Mouse (Mus musculus) stomach, postnatal 0 days (tissue): ENCODE measurements around the gene Myo3b. TPM values are rescaled to one million over a fixed set of nuclear protein-coding genes. Genes with fewer than 3 reads are reported as not detected.

Experiments
- ATAC-seq: fragments of 200-750 bp; cut with Nextera tagmentation; 2 replicates; pipeline ENCODE4 v1.8.0; 2017; ENCODE audit not compliant: low FRiP score, low TSS enrichment
- DNase-seq: peaks from one replicate; pipeline ENCODE4 v3.0.0-alpha.2; 2016; ENCODE audit warnings: low spot score
- H3K27ac ChIP-seq: fragments of 300-500 bp; sonication (generic); replicated peaks from 2 replicates; pipeline ENCODE4 v1.5.1; 2014; ENCODE audit warnings: mild to moderate bottlenecking, control low read depth
- H3K27me3 ChIP-seq: fragments of 300-500 bp; sonication (generic); 2 replicates; pipeline ENCODE4 v1.6.1; 2014; ENCODE audit warnings: low read length; ENCODE audit not compliant: control insufficient read depth, insufficient read depth
- H3K36me3 ChIP-seq: fragments of 300-500 bp; sonication (generic); 2 replicates; pipeline ENCODE4 v1.6.1; 2014; ENCODE audit warnings: low read length, mixed read lengths; ENCODE audit not compliant: control insufficient read depth, insufficient read depth
- H3K4me1 ChIP-seq: fragments of 300-500 bp; sonication (generic); replicated peaks from 2 replicates; pipeline ENCODE4 v1.6.1; 2014; ENCODE audit warnings: antibody characterized with exemption; ENCODE audit not compliant: control insufficient read depth, insufficient read depth
- H3K4me2 ChIP-seq: fragments of 300-500 bp; sonication (generic); replicated peaks from 2 replicates; pipeline ENCODE4 v1.6.1; 2014; ENCODE audit warnings: low read depth, mild to moderate bottlenecking, control low read depth, moderate library complexity
- H3K4me3 ChIP-seq: fragments of 300-500 bp; sonication (generic); 2 replicates; pipeline ENCODE4 v1.5.1; 2014; ENCODE audit warnings: low read depth, low read length, control low read depth
- H3K9ac ChIP-seq: fragments of 300-500 bp; sonication (generic); 2 replicates; pipeline ENCODE4 v1.6.1; 2014; ENCODE audit warnings: mild to moderate bottlenecking, low read length, control low read depth, mixed read lengths
- H3K9me3 ChIP-seq: fragments of 300-500 bp; sonication (generic); 2 replicates; pipeline ENCODE4 v1.6.1; 2016; ENCODE audit warnings: low read length; ENCODE audit not compliant: control insufficient read depth
- CTCF ChIP-seq: IDR thresholded peaks from 2 replicates; pipeline ENCODE4 v1.5.1; 2016; ENCODE audit warnings: antibody characterized with exemption, low read depth, mild to moderate bottlenecking, moderate library complexity
- EP300 ChIP-seq: optimal IDR thresholded peaks from 2 replicates; pipeline ENCODE3; 2016; ENCODE audit warnings: antibody characterized with exemption
- WGBS: fragments of 180-500 bp; shearing (Covaris S2); extraction: QIAGEN DNeasy Blood & Tissue Kit; methylation state at CpG from one replicate; pipeline ENCODE4 v1.1.7; 2014; 5-methylcytosine and 5-hydroxymethylcytosine counted together
- polyA plus RNA-seq: library from polyadenylated mRNA; unstranded; fragments of >200 nt; fragmentation: Nextera tagmentation; extraction: Ambion mirVana; gene quantifications from 2 replicates; pipeline ENCODE4 v1.2.1, GENCODE M21; 2015

Gene Myo3b
- polyA plus RNA-seq, 1 experiment from 2014 or later, result 0.21 TPM

DNA sequence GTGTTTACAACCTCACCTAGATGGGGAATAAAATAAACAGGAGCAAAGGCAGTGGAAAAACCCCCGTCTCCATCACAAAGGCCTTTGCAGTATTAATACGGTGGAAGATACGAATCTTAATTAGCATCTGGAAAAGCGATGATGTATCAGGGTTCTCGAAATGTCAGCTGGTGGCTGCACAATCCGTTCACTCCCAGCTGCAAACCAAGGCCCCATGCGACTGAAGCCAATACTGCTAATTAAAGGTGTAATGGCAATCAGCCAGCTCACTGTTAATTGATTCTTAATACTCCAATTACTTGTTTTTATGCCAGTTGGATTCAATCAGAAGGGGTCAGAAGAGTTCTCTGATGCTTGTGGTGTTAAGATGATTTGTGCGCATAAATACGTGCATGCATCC lies 14.9 kb downstream of the Myo3b start:
- Histone ChIP-seq H3K9ac (no peak overlapping the region), H3K4me3 (no peak overlapping the region), H3K9me3 (no peaks in the 10 kb centered on the region), H3K4me2 (no peak overlapping the region), H3K36me3 (no peaks in the 10 kb centered on the region), H3K27me3 (no peaks in the 10 kb centered on the region), H3K27ac (no peak overlapping the region), H3K4me1 (no peaks in the 10 kb centered on the region)
- DNase-seq, result no peak
- WGBS, result 82% methylated on average over 9 of the region's 9 CpGs
- TF ChIP-seq CTCF (no peak), EP300 (no peak)
- ATAC-seq, result no peak

DNA sequence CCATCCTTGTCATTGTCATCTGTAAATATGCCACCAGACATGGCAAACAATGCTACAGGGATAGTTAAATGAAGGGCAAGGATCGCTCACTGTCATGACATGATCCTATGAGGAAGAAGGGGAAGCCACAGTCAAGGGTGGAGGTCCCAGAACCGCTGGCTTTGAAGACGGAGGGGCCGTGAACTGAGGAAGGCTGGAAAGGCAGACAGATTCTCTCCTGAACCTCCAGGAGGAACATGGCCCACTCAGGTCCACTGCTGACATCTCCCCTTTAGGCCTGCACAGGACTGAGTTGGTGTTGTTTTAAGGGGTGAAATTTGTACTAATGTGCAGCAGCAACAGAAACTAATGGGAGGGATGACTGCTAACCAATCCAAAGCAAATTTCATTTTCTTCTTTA lies 19.3 kb downstream of the Myo3b start:
- H3K4me2 ChIP-seq, result no peak overlapping the region
- no peaks in the 10 kb centered on the region for H3K36me3 ChIP-seq
- WGBS, result 82% methylated on average over 4 of the region's 4 CpGs
- DNase-seq (no peak), ATAC-seq (no peak)
- H3K9me3 ChIP-seq, result no peaks in the 10 kb centered on the region
- no peak for TF ChIP-seq CTCF
- no peak for TF ChIP-seq EP300
- no peaks in the 10 kb centered on the region for H3K4me1 ChIP-seq
- H3K9ac ChIP-seq, result no peak overlapping the region
- no peak overlapping the region for H3K4me3 ChIP-seq
- no peak overlapping the region for H3K27ac ChIP-seq
- no peaks in the 10 kb centered on the region for H3K27me3 ChIP-seq

DNA sequence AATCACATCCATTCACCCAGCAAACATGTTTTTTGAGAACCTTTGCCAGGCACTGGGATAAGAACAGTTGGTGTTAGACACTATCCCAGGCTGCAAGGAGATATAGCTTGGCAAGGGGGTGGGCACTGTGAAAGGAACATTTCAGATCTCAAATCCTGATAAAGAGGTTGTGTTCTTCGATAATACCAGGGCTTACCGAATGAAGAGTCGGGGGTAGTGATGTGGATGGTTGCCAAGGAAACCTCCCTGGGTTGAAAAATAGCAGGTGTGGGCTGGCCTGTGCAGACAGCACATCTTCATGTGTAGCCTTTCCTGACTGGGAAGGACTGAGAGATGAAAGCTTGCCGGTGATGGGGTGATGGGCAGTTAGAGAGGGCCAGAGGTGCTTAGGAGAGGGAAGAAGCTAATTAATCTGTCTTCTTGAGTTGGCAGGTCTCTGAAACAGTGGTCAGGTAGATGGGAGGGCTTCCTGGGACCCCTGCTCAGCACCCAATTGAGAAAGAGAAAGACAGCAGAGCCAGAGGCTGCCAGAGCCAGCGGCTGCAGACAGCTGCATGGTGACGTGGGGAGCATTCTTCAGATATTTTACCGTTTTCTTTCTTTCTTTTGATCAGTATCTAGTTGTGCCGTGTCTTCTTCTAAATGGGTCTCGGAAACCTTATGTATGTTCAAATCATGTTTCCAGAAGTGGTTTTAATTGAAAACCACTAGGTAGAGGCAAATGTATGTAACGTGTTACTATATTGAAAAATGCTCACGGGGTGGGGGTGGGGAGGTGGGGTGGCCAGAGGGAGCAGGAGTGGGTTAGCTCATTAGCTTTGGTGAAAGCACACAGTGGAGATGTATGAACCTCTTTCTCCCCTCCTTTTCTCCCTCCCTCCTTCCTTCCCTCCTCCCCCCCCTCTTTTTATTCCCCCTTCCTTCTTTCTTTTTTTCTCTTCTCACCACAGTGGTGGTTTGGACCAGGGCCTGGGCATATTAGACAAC lies 21.7 kb downstream of the Myo3b start:
- Histone ChIP-seq H3K9me3 (no peaks in the 10 kb centered on the region), H3K27me3 (no peaks in the 10 kb centered on the region), H3K36me3 (no peaks in the 10 kb centered on the region), H3K4me2 (no peak overlapping the region), H3K4me3 (no peak overlapping the region), H3K9ac (no peak overlapping the region), H3K4me1 (no peaks in the 10 kb centered on the region), H3K27ac (no peak overlapping the region)
- no peak for ATAC-seq
- no peak for DNase-seq
- TF ChIP-seq EP300 (no peak), CTCF (no peak)
- WGBS, result 48% methylated on average over 11 of the region's 11 CpGs

- Histone ChIP-seq H3K4me2 (no peak overlapping the region), H3K4me1 (no peaks in the 10 kb centered on the region), H3K27ac (no peak overlapping the region), H3K9me3 (no peaks in the 10 kb centered on the region), H3K4me3 (no peak overlapping the region), H3K36me3 (no peaks in the 10 kb centered on the region), H3K9ac (no peak overlapping the region), H3K27me3 (no peaks in the 10 kb centered on the region)
- ATAC-seq, result no peak
- 91% methylated on average over 6 of the region's 6 CpGs for WGBS
- TF ChIP-seq CTCF (no peak), EP300 (no peak)
- no peak for DNase-seq
These were observed 26.2 kb downstream of the Myo3b start for GRCm38 (mm10) chr2:70065116-70065515.

DNA sequence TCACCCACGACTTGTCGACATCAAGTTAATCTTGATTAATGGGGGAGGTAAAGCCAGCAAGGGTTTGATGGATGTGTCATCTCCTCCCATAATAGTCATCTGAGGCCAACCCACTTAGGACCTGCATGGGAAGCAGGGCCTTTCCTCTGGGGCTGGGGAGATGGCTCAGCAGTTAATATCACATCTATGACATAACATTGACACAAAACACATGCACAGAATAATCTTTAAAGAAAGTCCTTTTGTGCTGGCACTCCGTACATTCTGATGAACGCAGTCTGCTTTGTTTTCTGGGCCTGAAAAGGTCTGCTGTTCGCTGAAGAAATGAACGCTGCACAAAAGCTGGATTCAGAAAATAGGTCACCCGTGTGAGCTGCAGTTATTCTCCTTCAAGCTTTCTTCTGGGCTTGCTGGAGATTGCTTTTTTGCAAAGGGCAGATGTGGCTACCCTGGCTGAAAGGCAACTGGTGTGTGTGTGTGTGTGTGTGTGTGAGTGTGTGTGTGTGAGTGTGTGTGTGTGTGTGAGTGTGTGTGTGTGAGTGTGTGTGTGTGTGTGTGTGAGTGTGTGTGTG lies 26.9 kb downstream of the Myo3b start:
- Histone ChIP-seq H3K27me3 (no peaks in the 10 kb centered on the region), H3K9ac (no peak overlapping the region), H3K4me1 (no peaks in the 10 kb centered on the region), H3K9me3 (no peaks in the 10 kb centered on the region), H3K4me3 (no peak overlapping the region), H3K27ac (no peak overlapping the region), H3K4me2 (no peak overlapping the region), H3K36me3 (no peaks in the 10 kb centered on the region)
- DNase-seq (no peak), ATAC-seq (no peak)
- TF ChIP-seq EP300 (no peak), CTCF (no peak)
- 52% methylated on average over 7 of the region's 7 CpGs for WGBS

DNA sequence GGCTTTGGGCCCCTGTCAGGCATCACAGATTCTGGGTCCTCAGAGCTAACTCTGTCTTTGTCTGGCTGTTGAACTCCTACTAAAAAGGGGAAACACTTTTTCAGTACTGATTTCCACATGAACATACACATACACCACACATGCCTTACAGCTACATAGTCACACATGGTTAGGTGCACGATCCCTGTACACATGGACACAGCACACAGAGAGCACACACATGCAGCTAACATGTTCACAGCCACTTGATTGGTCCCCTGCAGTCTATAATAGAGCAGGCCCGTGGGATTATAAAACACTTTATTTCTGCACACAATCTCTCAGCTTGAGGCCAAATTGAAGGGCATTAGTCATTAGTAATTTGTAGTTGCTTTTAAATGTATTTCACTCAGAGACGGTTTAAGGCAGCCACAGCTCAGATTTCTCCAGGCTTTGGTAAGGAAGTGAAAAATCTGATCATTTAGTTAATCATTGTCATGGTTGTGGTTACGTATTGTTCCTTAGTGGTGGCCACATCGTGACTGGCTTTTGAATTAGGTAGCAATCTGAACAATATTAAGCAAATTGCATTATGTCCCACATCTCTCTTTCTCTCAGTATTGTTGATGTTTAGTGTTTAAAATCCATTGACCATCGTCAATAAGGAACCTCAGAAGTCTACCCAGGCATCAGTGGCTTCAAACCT lies 27.6 kb downstream of the Myo3b start:
- DNase-seq, result no peak
- H3K9ac ChIP-seq, result no peak overlapping the region
- H3K27me3 ChIP-seq, result no peaks in the 10 kb centered on the region
- H3K36me3 ChIP-seq, result no peaks in the 10 kb centered on the region
- H3K4me1 ChIP-seq, result no peaks in the 10 kb centered on the region
- H3K4me3 ChIP-seq, result no peak overlapping the region
- ATAC-seq, result no peak
- H3K4me2 ChIP-seq, result no peak overlapping the region
- 55% methylated on average over 6 of the region's 6 CpGs for WGBS
- H3K27ac ChIP-seq, result no peak overlapping the region
- H3K9me3 ChIP-seq, result no peaks in the 10 kb centered on the region
- no peak for TF ChIP-seq EP300
- no peak for TF ChIP-seq CTCF
